Mouse (Mus musculus) MEL (cell line): ENCODE measurements at regions not wholly inside any gene's neighbourhood (a gene's known extent, or its start where the extent isn't known, plus 50 kb on each side); places are given as distances from the start of the nearest gene placed in this dataset.
A peak's percentile ranks its signal among the peaks of the same experiment; 100 is the strongest.

ENCODE experiments used
- DNase-seq: peaks from one replicate; pipeline ENCODE4 v3.0.0; 2011; ENCODE audit warnings: low read depth, low spot score
- H3K27ac ChIP-seq: 2 replicates; pipeline ENCODE4 v1.5.1; 2012; ENCODE audit warnings: low read depth, mild to moderate bottlenecking, control low read depth, low read length, moderate library complexity; ENCODE audit not compliant: control insufficient read depth
- H3K27me3 ChIP-seq, 2 experiments: fragments of 150-350 bp in 1 of 2; sonication (generic) in 1 of 2; 2 replicates each; pipeline ENCODE4 v1.6.1; 2012; ENCODE audit warnings: low read length in 2 of 2, mild to moderate bottlenecking in 2 of 2, improper control_type of control experiment in 1 of 2, moderate library complexity in 1 of 2; ENCODE audit not compliant: insufficient read depth in 2 of 2, control insufficient read depth in 1 of 2
- H3K36me3 ChIP-seq, 2 experiments: 2 replicates each; pipeline ENCODE4 v1.6.1; 2012 to 2014; ENCODE audit warnings: low read length in 2 of 2, improper control_type of control experiment in 1 of 2, inconsistent platforms in 1 of 2, mild to moderate bottlenecking in 1 of 2; ENCODE audit not compliant: insufficient read depth in 2 of 2, control insufficient read depth in 1 of 2
- H3K4me1 ChIP-seq, 2 experiments: fragments of 150-350 bp in 1 of 2; sonication (generic) in 1 of 2; 2 replicates each; pipeline ENCODE4 v1.6.1; 2012; ENCODE audit warnings: low read length in 2 of 2, improper control_type of control experiment in 1 of 2, mild to moderate bottlenecking in 1 of 2; ENCODE audit not compliant: insufficient read depth in 2 of 2, control insufficient read depth in 1 of 2
- H3K4me3 ChIP-seq, 2 experiments: fragments of 150-350 bp in 1 of 2; sonication (generic) in 1 of 2; 2 replicates each; pipeline ENCODE4 v1.5.1; 2012; ENCODE audit warnings: low read depth in 2 of 2, low read length in 2 of 2, mild to moderate bottlenecking in 2 of 2, moderate library complexity in 2 of 2, control low read depth in 1 of 2, improper control_type of control experiment in 1 of 2; ENCODE audit not compliant: control insufficient read depth in 1 of 2, insufficient read depth in 1 of 2
- H3K79me2 ChIP-seq: 2 replicates; pipeline ENCODE4 v1.6.1; 2012; ENCODE audit warnings: mild to moderate bottlenecking, low read length, moderate library complexity; ENCODE audit not compliant: control insufficient read depth, poor library complexity, insufficient read depth
- H3K9ac ChIP-seq: 2 replicates; pipeline ENCODE4 v1.6.1; 2012; ENCODE audit warnings: low read depth, mild to moderate bottlenecking, control low read depth, low read length, moderate library complexity; ENCODE audit not compliant: control insufficient read depth, poor library complexity, severe bottlenecking
- H3K9me3 ChIP-seq: fragments of 150-350 bp; sonication (generic); replicated peaks from 2 replicates; pipeline ENCODE4 v1.6.1; 2012; ENCODE audit warnings: mild to moderate bottlenecking, low read length, improper control_type of control experiment, moderate library complexity; ENCODE audit not compliant: insufficient read depth
- BHLHE40 ChIP-seq: IDR thresholded peaks from 2 replicates; pipeline ENCODE4 v1.6.1; 2012; ENCODE audit warnings: low read depth, mild to moderate bottlenecking, inconsistent platforms, low read length, improper control_type of control experiment, borderline replicate concordance
- CHD2 ChIP-seq: IDR thresholded peaks from 2 replicates; pipeline ENCODE4 v1.6.1; 2011; ENCODE audit warnings: low read length, improper control_type of control experiment
- CTCF ChIP-seq, 3 experiments: IDR thresholded peaks in 2 of 3; conservative IDR thresholded peaks in 1 of 3; 2 replicates each; pipeline ENCODE4 v1.5.1; 2011 to 2012; ENCODE audit warnings: low read length in 3 of 3, low read depth in 2 of 3, mild to moderate bottlenecking in 2 of 3, improper control_type of control experiment in 1 of 3, inconsistent platforms in 1 of 3, mixed read lengths in 1 of 3, moderate library complexity in 1 of 3; ENCODE audit not compliant: control insufficient read depth in 1 of 3, insufficient read depth in 1 of 3, poor library complexity in 1 of 3, severe bottlenecking in 1 of 3
- E2F4 ChIP-seq: IDR thresholded peaks from 2 replicates; pipeline ENCODE4 v1.6.1; 2011; ENCODE audit warnings: low read depth, low read length, improper control_type of control experiment, borderline replicate concordance
- EP300 ChIP-seq, 2 experiments: IDR thresholded peaks; 2 replicates each; pipeline ENCODE4 v1.6.1; 2011; ENCODE audit warnings: improper control_type of control experiment in 2 of 2, low read length in 2 of 2, low read depth in 1 of 2, mild to moderate bottlenecking in 1 of 2
- ETS1 ChIP-seq: IDR thresholded peaks from 2 replicates; pipeline ENCODE4 v1.6.1; 2012; ENCODE audit warnings: low read depth, mild to moderate bottlenecking, inconsistent platforms, low read length, improper control_type of control experiment, moderate library complexity
- GABPA ChIP-seq: IDR thresholded peaks from 2 replicates; pipeline ENCODE4 v1.6.1; 2012; ENCODE audit warnings: low read depth, mild to moderate bottlenecking, inconsistent platforms, low read length, improper control_type of control experiment, moderate library complexity
- GATA1 ChIP-seq: IDR thresholded peaks from 2 replicates; pipeline ENCODE4 v1.6.1; 2011; ENCODE audit warnings: low read depth, low read length, improper control_type of control experiment
- JUND ChIP-seq: IDR thresholded peaks from 2 replicates; pipeline ENCODE4 v1.6.1; 2011; ENCODE audit warnings: low read depth, mild to moderate bottlenecking, improper control_type of control experiment, low read length
- MAFK ChIP-seq: IDR thresholded peaks from 2 replicates; pipeline ENCODE4 v1.6.1; 2011; ENCODE audit warnings: low read depth, mild to moderate bottlenecking, low read length, improper control_type of control experiment, borderline replicate concordance
- MAX ChIP-seq: IDR thresholded peaks from 2 replicates; pipeline ENCODE4 v1.6.1; 2011; ENCODE audit warnings: low read length, improper control_type of control experiment
- MAZ ChIP-seq: IDR thresholded peaks from 2 replicates; pipeline ENCODE4 v1.6.1; 2012; ENCODE audit warnings: low read depth, mild to moderate bottlenecking, inconsistent platforms, low read length, improper control_type of control experiment
- MXI1 ChIP-seq: IDR thresholded peaks from 2 replicates; pipeline ENCODE4 v1.6.1; 2011; ENCODE audit warnings: mild to moderate bottlenecking, low read depth, low read length, improper control_type of control experiment
- MYB ChIP-seq: IDR thresholded peaks from 2 replicates; pipeline ENCODE4 v1.6.1; 2011; ENCODE audit warnings: mild to moderate bottlenecking, low read depth, low read length, improper control_type of control experiment
- NELFE ChIP-seq: IDR thresholded peaks from 2 replicates; pipeline ENCODE4 v1.6.1; 2011; ENCODE audit warnings: low read depth, low read length, improper control_type of control experiment
- NRF1 ChIP-seq: IDR thresholded peaks from 2 replicates; pipeline ENCODE4 v1.6.1; 2014; ENCODE audit warnings: low read depth, mild to moderate bottlenecking, inconsistent platforms, low read length, improper control_type of control experiment, moderate library complexity; ENCODE audit not compliant: poor library complexity, insufficient read depth, severe bottlenecking
- SMC3 ChIP-seq: IDR thresholded peaks from 2 replicates; pipeline ENCODE4 v1.6.1; 2011; ENCODE audit warnings: low read depth, low read length, improper control_type of control experiment
- TBP ChIP-seq: IDR thresholded peaks from 2 replicates; pipeline ENCODE4 v1.8.0; 2011; ENCODE audit warnings: low read depth, low read length, improper control_type of control experiment
- TCF12 ChIP-seq: IDR thresholded peaks from 2 replicates; pipeline ENCODE4 v1.6.1; 2014; ENCODE audit warnings: low read depth, mild to moderate bottlenecking, inconsistent platforms, low read length, improper control_type of control experiment, moderate library complexity
- UBTF ChIP-seq: IDR thresholded peaks from 2 replicates; pipeline ENCODE4 v1.6.1; 2012; ENCODE audit warnings: low read depth, mild to moderate bottlenecking, inconsistent platforms, low read length, improper control_type of control experiment, moderate library complexity, borderline replicate concordance; ENCODE audit not compliant: insufficient read depth
- USF2 ChIP-seq, 2 experiments: IDR thresholded peaks; 2 replicates each; pipeline ENCODE4 v1.6.1; 2011 to 2012; ENCODE audit warnings: improper control_type of control experiment in 2 of 2, low read length in 2 of 2, borderline replicate concordance in 1 of 2, inconsistent platforms in 1 of 2, low read depth in 1 of 2, mild to moderate bottlenecking in 1 of 2; ENCODE audit not compliant: insufficient read depth in 1 of 2

GRCm38 (mm10) chr3:107818616-107819495 is 58.2 kb upstream of the Eps8l3 start (continued):
- TF ChIP-seq ETS1 = peak; percentile 80
- TF ChIP-seq USF2 (IDR thresholded peaks at IDR 0.05; ENCODE audit: borderline replicate concordance in 1 of 2, insufficient read depth in 1 of 2, low read depth in 1 of 2, low read length in 2 of 2) = no peak
- TF ChIP-seq MAX = 0 out of 2 replicates have a peak, but pooled peaks have one; percentile 12

GRCm38 (mm10) chr3:107816031-107816430 is 55.8 kb upstream of the Csf1 start:
- Histone ChIP-seq H3K79me2 (no peaks in the 10 kb centered on the region), H3K4me1 (peaks cover 19 to 32% of the 10 kb centered on the region in 2 experiments), H3K9me3 (no peaks in the 10 kb centered on the region), H3K9ac (no peak overlapping the region), H3K27ac (no peak overlapping the region), H3K4me3 (no peak overlapping the region), H3K36me3 (peaks cover 0 to 31% of the 10 kb centered on the region in 2 experiments; a peak in 2 of 4 replicates), H3K27me3 (no peaks in the 10 kb centered on the region)
- TF ChIP-seq TCF12 = no peak
- DNase-seq = no peak

- Histone ChIP-seq H3K4me1 (peaks cover 21 to 39% of the 10 kb centered on the region in 2 experiments), H3K27me3 (no peaks in the 10 kb centered on the region), H3K4me3 (no peak overlapping the region)
- no peak for TF ChIP-seq NELFE
- no peak for TF ChIP-seq MAZ
- TF ChIP-seq MAFK = no peak
- no peak for TF ChIP-seq TBP
- no peak for TF ChIP-seq MAX
- no peak for TF ChIP-seq CHD2
- TF ChIP-seq MYB = no peak
- TF ChIP-seq UBTF = no peak
- no peak for TF ChIP-seq GATA1
- TF ChIP-seq JUND = no peak
- no peak for TF ChIP-seq NRF1
- no peak for TF ChIP-seq BHLHE40
- TF ChIP-seq EP300 (IDR thresholded peaks at IDR 0.05; ENCODE audit: low read depth in 1 of 2, low read length in 2 of 2) = no peak
- TF ChIP-seq SMC3 = no peak
- TF ChIP-seq CTCF (IDR thresholded peaks at IDR 0.05 in 2 of 3, conservative IDR thresholded peaks at IDR 0.05 in 1 of 3; ENCODE audit: control insufficient read depth in 1 of 3, insufficient read depth in 1 of 3, low read depth in 2 of 3, low read length in 3 of 3, poor library complexity in 1 of 3, severe bottlenecking in 1 of 3) = no peak
- TF ChIP-seq TCF12 = no peak
- no peak for TF ChIP-seq GABPA
- TF ChIP-seq MXI1 = no peak
- TF ChIP-seq E2F4 = no peak
- no peak for TF ChIP-seq ETS1
- TF ChIP-seq, all 39 proteins: peak for 0
- Histone ChIP-seq H3K27ac (no peak overlapping the region), H3K9ac (no peak overlapping the region), H3K36me3 (peaks cover 0 to 34% of the 10 kb centered on the region in 2 experiments; a peak in 2 of 4 replicates), H3K79me2 (no peaks in the 10 kb centered on the region), H3K9me3 (no peaks in the 10 kb centered on the region)
- DNase-seq = no peak
These were observed 54.0 kb upstream of the Csf1 start for GRCm38 (mm10) chr3:107814280-107814679.
